Mouse (Mus musculus) T-helper 2 cell (primary cell): ENCODE measurements around the gene Cenph.
"Not testable (repeated sequence)": the region's sequence is repeated elsewhere in the genome, so short reads cannot be mapped to it uniquely, and the experiment has no call there.

Source experiments
- in situ Hi-C: fragments of 300-600 bp; cut with MboI, MseI; formaldehyde crosslinking; loops from one replicate; pipeline ENCODE4 v1.15.1; 2025; ENCODE audit warnings: high pct_unique_total_duplicates

Cenph gene

DNA sequence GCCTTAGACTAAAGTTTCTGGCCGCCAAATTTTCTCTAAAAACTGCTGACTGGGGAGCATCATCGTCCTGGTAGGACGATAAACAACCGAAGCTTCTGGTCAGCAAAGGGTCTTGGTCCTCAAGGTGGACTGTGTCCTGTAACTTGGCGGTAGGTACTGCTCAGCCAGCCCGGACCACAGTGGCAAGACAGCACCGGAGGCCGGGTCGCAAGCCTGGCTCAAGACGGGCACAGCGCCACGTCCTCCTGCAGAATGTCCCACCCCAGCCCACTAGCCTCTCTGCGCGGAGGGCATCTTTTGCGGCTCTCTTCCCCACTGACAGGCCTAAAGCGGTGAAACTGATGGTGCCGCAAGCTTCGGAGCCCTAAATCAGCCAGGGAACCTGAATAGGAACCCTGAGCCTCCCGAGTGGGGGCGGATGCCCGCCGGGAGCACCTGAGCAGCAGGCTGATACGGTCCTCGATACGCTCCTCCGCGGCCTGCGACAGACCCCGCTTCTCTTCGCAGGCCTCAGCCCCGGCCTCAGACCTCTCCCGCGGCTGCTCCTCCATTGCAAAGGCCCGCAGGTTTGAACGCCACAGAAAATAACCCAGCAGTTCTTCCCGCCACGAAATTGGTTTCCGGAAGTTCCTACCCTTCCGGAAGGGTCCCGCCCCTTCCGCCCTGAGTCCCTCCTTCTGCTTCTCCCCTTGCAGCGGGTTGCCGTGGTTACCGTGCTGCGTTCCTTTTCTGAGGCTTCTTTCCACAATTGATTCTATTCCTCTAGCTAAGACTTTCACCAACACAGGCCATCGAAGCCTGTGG lies at the start of gene Cenph:
Cenph (minus strand) TSS at position 648 of the 804 bp plus-strand sequence.
- in situ Hi-C loops: no loop called here

DNA sequence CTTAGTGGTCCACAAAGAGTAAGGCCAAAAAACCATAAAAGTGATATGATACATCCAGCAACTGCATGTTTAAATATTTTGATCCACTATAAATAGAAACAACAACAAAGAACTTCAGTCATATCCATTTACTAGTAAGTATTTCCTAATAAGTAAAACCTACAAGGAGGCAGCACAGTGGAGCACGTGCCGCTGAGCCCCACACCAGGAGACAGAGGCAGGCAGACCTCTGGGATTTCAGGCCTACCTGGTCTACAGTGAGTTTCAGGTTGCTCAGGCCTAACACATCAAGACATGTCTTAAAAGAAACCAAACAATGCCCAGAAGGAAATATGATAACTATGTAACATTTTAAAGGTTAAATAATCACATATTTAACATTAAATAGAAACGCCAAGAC lies 49.2 kb upstream of the Cenph start:
- in situ Hi-C loops: loop anchor here (25.0 kb wide), 2 partner anchors 788 to 1963 kb away; no protein-coding TSS in a partner anchor

DNA sequence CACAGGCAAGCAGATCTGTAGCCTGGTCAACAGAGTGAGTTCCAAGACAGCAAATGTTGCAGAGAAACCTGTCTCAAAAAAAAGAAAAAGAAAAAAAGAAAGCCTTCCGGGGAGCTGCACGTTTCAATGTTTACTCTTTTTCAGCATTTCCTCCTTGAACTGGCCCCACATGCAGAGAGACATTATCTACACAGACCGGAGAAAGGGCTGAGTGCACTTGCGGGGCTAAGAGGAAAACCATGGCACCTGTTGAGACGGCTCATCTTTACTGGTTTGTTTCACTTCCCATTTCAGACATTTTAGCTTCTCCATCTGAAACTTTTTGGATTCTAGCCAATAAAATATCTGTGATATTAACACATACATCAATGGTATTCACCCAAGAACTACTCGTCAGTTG lies 48.6 kb upstream of the Cenph start:
- in situ Hi-C loops: loop anchor here (25.0 kb wide), 2 partner anchors 787 to 1962 kb away; no protein-coding TSS in a partner anchor

DNA sequence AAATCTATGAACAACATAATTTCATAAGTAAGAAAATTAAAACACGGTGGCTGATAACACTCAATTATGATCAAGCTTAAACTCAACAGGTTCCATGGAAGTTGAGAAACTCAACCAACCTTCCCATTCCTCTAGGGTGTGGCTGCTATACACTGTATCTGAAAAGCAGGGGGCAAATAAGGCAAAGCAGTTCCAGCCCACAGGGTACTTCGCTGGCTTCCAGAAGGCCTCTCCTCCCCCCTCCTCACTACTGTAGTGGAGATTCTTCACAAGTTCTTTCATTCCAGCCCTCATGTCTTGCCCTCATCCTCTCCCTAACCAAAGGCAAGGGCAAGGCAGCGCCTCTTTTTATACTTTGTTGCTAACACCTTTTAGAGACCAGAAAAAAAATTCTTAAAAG lies 48.2 kb upstream of the Cenph start:
- in situ Hi-C loops: loop anchor here (25.0 kb wide), 2 partner anchors 787 to 1962 kb away; no protein-coding TSS in a partner anchor

DNA sequence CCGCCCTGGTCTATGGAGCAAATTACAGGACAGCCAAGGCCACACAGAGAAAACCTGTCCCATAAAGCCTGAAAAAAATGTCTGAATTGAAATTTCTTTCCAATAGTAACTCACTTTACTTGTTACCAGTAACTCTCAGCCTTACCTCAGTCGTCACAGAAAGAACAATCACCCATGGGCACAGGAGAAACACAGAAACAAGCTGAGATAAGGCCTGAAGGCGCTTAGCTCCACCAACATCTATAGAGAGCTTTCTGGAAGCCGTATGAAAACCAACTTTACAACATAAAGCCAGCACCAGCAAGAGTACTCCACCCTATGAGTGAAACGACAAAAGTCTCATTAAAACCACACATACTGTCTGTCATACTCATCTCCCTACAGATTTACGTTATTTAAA lies 38.8 kb upstream of the Cenph start:
- in situ Hi-C loops: loop anchor here (25.0 kb wide), 2 partner anchors 777 to 1952 kb away; no protein-coding TSS in a partner anchor

DNA sequence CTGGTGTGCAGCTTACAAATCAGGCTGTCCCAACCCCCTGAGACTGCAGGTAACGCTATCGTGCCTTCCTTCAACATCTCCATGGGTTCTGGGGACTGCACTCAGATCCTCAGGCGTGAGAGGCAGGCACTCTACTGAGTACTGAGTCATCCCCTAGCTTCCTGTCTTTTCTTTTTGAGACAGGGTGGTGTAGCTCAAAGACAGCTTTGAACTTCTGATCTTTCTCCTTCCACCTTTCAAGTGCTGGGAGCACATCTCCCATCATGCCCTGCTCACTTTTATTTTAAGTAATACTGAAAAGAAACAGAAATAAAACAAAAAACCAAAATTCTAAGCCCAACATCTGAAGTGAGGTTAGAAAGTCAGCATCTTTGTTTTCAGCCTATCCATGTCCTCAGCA lies 30.1 kb upstream of the Cenph start:
- in situ Hi-C loops: loop anchor here (25.0 kb wide), 2 partner anchors 768 to 1943 kb away; no protein-coding TSS in a partner anchor

DNA sequence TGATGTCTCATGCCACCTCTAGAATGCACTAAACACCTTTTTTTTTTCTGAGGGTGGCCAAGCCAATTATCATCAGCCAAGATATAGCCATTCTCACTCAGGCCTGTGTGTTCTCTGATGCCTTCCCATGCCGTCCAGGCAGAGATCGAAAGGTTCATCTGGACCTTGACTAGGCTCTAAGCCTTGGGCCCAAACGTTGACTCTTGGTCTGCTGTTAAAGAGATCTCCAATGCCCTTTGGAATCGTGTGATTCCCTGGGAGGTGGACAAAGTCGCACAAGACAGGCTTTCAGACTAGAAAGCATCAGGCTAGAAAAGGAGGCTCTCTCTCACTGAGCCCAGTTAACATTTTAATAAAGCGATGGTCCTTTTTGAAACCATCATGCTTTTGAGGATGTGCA lies 21.5 kb upstream of the Cenph start:
- in situ Hi-C loops: no loop called here

DNA sequence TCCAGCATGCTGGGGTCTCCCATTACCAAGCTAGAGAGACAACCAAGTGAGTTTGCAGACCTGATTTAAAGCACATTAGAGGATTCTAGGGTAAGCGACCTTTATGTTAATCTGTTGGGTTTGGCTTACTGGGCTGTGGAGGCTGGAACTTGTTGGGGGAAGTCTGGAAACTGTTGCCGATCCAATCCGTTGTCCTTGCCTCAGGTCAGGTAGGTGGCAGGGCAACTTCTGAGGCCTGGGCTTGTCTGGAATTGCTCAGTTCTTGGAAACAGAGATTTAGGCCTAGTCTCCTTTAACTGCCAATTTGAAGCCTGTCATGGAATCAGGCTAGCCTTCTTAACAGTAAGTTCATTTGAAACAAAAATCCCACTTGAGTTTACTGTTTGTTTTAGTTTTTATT lies 13.4 kb upstream of the Cenph start:
- in situ Hi-C loops: no loop called here

DNA sequence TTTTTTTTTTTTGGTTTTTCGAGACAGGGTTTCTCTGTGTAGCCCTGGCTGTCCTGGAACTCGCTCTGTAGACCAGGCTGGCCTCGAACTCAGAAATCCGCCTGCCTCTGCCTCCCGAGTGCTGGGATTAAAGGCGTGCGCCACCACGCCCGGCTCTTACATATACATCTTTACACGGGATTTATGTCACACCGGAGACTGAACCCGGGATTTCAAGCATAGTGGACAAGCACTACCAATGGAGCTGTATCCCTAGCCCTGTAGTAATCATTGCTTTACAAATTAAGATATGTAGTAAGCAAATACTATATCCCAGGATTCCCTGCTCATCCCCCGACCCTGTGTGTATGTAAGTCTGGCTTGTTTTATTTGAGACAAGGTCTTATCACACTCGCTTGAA lies 12.4 kb upstream of the Cenph start:
- in situ Hi-C loops: not testable (repeated sequence)

DNA sequence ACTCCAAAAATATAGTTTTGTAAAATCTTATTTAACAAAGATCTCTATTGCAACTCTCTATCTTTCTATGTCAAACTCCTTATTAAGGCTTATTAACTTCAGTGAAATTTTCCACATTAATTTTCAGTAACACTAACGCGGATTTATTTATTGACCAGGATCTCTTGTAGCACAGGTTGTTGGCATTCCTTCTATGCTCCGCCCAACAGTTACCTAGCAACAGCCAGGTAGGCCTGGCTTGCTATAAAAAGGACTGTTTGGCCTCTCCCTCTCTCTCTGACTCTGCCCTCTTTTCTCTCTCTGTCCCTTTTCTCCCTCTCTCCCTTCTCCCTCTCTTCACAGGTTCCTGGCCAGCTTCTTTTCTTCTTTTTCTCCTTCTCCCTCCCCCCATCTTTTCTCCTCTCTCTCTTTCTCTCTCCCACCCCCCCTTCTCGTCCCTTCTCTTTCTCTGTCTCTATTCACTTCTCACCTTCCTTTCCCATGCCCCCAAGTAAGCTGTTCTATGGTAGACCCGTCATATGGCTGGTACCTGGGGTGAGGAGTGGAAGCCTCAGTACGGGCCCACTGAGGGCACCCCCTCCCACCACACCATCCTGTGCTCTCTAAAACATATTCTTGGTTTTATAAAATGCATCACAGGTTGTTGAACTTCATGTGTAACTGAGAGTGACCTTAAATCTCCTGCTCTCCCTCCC lies 11.8 kb upstream of the Cenph start:
- in situ Hi-C loops: no loop called here

DNA sequence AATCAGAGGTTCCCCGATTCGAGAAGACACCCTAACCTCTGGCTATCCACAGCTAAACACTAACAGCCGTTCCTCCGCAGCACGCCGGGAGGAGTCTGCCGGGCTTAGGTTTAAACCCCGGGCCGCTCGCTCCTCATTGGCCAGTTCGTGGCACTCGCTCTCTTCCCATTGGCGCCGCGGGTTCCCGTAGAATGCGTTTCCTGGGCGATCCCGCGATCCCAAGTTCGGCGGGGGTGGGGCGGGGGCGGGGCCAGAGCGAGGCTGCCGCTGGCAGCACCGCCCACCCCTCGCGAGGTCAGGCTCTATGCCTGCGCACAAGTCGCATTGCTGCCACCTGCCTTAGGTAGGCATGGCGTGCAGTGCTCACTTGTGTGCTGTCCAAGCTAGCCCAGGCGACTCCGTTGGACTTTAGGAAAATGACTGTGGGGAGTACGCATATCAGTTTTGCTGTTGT lies 10.7 kb upstream of the Cenph start, which contains the start of gene Ccnb1:
Ccnb1 (minus strand) TSS at position 157 of the 454 bp plus-strand sequence.
- in situ Hi-C loops: no loop called here

DNA sequence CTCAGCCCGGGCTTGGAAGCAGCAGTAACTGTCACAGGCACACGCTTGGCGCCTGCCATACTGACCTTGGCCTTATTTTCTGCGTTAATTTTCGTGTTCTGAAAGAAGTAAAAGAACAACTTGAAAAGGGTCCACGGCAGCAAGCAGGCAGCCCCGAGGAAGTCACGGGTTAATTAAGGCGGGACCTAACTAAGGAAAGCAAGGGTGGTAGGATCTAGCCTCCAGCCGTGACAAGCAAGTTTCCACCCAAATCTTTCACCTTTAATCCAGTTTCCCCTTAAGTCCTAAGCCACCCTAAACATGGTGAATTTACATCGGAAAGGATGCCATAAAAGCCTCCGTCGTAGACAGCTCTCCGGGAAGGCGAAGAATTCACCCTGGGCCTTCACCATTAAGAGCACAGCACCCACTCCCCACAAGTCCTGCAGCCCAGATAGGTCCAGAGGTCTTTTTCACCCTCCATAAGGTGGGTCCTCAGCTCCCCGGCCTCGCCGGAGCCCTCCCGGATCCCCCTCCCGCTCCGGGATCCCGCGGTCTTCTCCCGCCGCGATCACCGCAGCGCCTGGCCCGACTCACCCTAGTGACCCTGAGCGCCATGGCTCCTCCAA lies 10.2 kb upstream of the Cenph start:
- in situ Hi-C loops: no loop called here

DNA sequence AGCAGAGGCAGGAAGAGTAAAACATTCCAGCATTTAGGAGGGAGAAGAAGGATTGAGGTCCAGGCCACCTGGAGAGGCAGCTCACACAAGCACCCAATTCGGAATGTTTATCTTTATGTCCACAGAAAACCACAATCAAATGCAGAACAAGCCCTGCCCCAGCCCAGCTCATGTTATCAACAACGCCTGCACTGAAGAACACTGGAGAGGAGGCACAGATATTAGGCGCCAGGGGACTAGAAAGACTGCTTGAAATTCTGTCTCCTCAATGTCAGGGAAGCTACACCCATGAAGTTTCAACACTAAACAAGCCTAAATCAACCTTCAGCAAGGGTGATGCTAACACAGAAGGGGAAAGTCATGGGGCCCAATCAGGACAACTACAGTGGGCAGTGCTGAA lies 1.8 kb upstream of the Cenph start:
- in situ Hi-C loops: no loop called here

DNA sequence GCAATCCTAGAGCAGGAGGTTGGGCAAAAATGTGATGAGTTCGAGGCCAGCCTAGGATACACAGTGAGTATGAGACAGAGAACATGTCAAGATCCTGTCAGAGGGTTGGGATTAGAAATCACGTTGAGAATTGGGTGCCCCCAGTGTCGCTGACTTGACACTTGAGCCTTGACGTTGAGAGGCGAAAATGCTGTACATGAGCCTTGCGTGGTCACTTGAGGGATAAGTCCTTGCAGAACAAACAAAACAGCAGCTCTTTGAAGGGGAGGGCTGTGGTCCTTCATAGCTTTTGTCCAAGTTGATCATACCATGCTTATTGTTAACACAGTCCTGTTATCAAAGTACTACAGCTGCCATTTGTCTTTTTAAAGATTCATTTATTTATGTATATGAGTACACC lies 1.0 kb upstream of the Cenph start:
- in situ Hi-C loops: no loop called here

DNA sequence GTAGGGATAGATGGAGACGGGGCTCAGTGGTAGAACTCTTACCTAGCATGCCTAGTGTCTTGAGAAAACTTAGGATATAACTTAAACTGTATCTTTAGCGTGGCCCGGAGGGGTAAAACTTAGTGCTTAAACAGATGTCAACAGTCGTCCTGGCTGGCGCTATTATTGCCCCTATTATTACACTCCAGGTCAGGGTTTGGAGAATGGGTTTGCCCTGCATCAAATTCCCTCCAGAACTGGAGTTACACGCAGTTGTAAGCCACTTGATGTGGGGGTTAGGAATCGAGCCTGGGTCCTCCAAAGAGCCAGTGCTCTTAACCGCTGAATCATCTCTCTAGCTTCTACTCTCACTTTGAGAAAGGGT lies 339 bp upstream of the Cenph start:
- in situ Hi-C loops: no loop called here

DNA sequence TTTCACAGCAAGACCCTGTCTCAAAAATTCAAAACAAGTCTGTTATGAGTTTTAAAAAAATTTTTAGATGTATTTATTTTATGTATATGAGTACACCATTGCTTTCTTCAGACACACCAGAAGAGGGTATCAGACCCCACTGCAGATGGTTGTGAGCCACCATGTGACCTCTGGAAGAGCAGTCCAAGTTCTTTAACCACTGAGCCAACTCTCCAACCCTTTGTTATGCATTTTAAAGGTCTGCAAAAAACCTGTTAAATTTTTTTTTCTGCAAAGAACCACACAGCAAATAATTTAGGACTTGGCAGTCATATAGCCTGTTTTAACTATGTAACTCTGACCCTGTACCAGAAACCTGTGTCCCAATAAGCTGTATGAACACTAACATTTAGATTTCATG lies 995 bp downstream of the Cenph start:
- in situ Hi-C loops: no loop called here

DNA sequence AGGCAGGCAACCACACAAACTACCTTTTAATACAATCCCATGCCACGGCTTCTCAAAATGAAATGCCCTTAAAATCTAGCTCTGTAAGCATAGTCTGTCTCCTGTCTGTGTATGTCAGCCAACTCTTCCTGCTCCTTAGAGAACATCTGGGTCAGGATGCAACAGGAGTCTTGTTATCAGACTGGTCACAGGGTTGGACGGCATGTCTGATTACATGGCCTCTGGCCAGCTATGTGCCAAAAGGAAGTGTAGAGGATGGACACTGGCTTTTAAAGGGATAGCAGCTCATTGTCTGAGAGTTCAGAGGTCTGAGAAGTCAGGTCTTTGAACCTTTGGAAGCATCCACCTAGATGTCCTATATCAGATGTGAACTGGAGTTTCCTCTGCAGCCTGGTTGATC lies 20.4 kb downstream of the Cenph start:
- in situ Hi-C loops: no loop called here

DNA sequence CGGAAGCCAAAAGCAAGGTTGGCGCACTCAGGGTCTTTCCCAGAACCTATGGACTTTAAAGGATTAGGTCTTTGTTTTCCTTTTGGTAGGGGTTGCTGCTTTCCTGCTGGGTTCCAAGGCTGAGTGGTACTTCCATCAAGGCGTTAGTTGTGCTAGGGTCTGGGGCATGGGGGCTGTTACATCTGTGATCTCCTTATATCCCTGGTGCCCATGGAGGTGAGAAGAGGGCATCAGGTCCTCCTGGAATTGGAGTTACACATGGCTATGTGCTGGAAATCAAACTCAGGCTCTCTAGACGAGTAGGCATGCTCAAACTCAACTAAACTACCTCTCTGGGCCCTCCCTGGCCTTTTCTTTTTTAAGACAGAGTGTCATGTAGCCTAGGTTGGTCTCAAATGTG lies 21.5 kb downstream of the Cenph start:
- in situ Hi-C loops: no loop called here

DNA sequence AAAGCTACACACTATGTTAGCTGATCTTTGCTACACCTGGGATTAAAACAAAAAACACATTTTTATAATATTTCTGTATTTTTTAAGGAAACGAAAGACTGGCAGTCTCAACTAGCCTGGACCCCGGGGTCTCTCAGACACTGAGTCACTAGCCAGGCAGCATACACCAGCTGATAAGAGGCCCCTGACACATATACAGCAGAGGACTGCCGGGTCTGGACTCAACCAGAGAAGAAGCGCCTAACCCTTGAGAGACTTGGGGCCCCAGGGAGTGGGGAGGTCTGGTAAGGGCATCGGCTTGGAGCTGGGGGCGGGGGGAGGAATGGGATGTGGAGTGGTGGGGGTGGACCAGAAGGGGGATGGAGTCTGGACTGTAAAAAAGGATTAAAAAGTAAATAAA lies 22.7 kb downstream of the Cenph start:
- in situ Hi-C loops: no loop called here

DNA sequence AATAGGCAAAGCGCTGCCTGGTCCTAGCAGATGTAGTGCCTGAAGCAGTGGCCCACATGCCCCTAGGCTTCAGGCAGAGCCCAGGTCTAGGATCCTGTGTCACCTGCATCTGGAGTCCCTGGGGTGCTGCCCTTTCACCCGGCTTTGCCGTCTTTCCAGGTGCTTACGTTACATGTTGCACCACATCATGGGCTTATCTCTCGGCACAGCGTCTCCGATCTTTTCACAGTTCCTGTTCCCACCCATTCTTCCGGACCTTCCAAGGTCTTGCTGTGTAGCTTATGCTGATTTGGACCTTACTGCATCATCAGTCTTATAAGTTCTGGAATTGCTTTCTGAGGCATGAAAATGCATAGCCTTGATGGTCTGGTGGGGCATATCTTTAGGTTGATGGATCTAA lies 23.2 kb downstream of the Cenph start:
- in situ Hi-C loops: no loop called here

DNA sequence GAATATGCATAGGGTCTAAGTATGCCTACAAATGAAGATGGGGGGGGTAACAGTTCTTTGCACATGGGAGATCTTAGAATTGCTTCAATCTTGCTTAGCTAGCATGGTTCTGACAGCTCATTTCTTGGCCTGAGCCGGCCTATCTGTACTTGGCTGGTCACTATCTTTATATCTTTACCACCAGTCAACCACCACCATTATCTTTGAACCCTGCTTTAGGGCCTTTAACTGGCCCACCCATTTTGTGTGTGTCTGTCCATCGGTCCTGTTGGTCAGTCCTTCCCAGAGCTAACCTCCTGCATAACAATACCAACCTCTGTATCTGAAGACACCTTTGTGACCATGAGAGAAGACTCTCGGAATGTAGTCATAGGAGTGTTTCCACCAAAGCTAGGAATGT lies 24.3 kb downstream of the Cenph start:
- in situ Hi-C loops: no loop called here

DNA sequence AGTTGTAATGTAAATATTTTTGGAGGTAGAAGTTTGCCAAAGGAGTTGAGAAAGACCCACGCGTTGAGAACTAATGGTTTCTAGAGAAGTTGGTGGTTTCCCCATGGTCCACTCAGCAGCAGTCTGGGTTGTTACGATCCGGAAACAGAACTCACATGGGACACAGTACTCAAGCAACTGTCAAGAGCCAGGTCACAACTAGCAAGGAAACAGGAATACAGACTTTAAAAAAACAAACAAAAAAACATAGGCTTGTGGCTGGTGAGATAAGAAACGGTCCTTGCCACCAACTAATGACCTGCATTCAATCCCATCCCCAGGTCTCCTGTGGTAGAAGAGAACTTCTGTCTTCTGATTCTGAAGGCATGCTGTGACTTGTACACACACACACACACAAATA lies 24.9 kb downstream of the Cenph start:
- in situ Hi-C loops: no loop called here
